Mouse (Mus musculus) lung, embryonic 14.5 days (tissue): ENCODE results near the gene Ms4a4c. TPM values are rescaled to one million over a fixed set of nuclear protein-coding genes. Genes with fewer than 3 reads are reported as not detected.
"Not testable (repeated sequence)": the region's sequence is repeated elsewhere in the genome, so short reads cannot be mapped to it uniquely, and the experiment has no call there.

Source experiments
- ATAC-seq: fragments of 200-750 bp; cut with Nextera tagmentation; 2 replicates; pipeline ENCODE4 v1.8.0; 2017; ENCODE audit warnings: mild to moderate bottlenecking, moderate TSS enrichment, moderate library complexity; ENCODE audit not compliant: insufficient read depth
- DNase-seq: peaks from one replicate; pipeline ENCODE4 v3.0.0-alpha.2; 2015
- H3K27ac ChIP-seq: fragments of 300-500 bp; sonication (generic); 2 replicates; pipeline ENCODE4 v1.5.1; 2014; ENCODE audit warnings: low read depth, mild to moderate bottlenecking, moderate library complexity
- H3K27me3 ChIP-seq: fragments of 300-500 bp; sonication (generic); 2 replicates; pipeline ENCODE4 v1.6.1; 2014; ENCODE audit warnings: low read length, control low read depth; ENCODE audit not compliant: insufficient read depth
- H3K36me3 ChIP-seq: fragments of 300-500 bp; sonication (generic); 2 replicates; pipeline ENCODE4 v1.6.1; 2014; ENCODE audit warnings: control low read depth; ENCODE audit not compliant: insufficient read depth
- H3K4me1 ChIP-seq: fragments of 300-500 bp; sonication (generic); 2 replicates; pipeline ENCODE4 v1.6.1; 2014; ENCODE audit warnings: antibody characterized with exemption, control low read depth; ENCODE audit not compliant: insufficient read depth
- H3K4me2 ChIP-seq: fragments of 300-500 bp; sonication (generic); 2 replicates; pipeline ENCODE4 v1.6.1; 2014; ENCODE audit warnings: mild to moderate bottlenecking
- H3K4me3 ChIP-seq: fragments of 300-500 bp; sonication (generic); 2 replicates; pipeline ENCODE4 v1.5.1; 2014; ENCODE audit warnings: low read depth, low read length
- H3K9ac ChIP-seq: fragments of 300-500 bp; sonication (generic); 2 replicates; pipeline ENCODE4 v1.6.1; 2014
- H3K9me3 ChIP-seq: fragments of 300-500 bp; sonication (generic); 2 replicates; pipeline ENCODE4 v1.6.1; 2016; ENCODE audit warnings: low read depth, low read length, control low read depth
- CTCF ChIP-seq: IDR thresholded peaks from 2 replicates; pipeline ENCODE4 v1.5.1; 2016; ENCODE audit warnings: antibody characterized with exemption, low read depth
- WGBS: fragments of 180-500 bp; shearing (Covaris S2); extraction: QIAGEN DNeasy Blood & Tissue Kit; methylation state at CpG from one replicate; pipeline ENCODE4 v1.1.7; 2014; 5-methylcytosine and 5-hydroxymethylcytosine counted together
- polyA plus RNA-seq: library from polyadenylated mRNA; unstranded; fragments of >200 nt; fragmentation: Nextera tagmentation; extraction: Ambion mirVana; gene quantifications from 2 replicates; pipeline ENCODE4 v1.2.1, GENCODE M21; 2014

Gene Ms4a4c
- polyA plus RNA-seq, 1 experiment from 2014 or later, result 0.63 TPM

- Histone ChIP-seq H3K4me1 (no peaks in the 10 kb centered on the region), H3K27ac (no peak overlapping the region), H3K36me3 (no peaks in the 10 kb centered on the region), H3K27me3 (no peaks in the 10 kb centered on the region), H3K9ac (no peak overlapping the region), H3K4me3 (no peak overlapping the region), H3K4me2 (no peak overlapping the region), H3K9me3 (no peaks in the 10 kb centered on the region)
- no peak for TF ChIP-seq CTCF
- ATAC-seq (no peak), DNase-seq (peak; percentile 5)
- WGBS, result 46% methylated on average over 3 of the region's 3 CpGs
These were observed 11.0 kb downstream of the Ms4a4c start for GRCm38 (mm10) chr19:11415581-11415980.

GRCm38 (mm10) chr19:11418865-11419264 is 14.3 kb downstream of the Ms4a4c start:
- not testable (repeated sequence) for H3K27ac ChIP-seq, H3K4me3 ChIP-seq, H3K4me1 ChIP-seq, H3K9ac ChIP-seq, H3K36me3 ChIP-seq, H3K27me3 ChIP-seq, ATAC-seq, H3K9me3 ChIP-seq, DNase-seq, H3K4me2 ChIP-seq
- WGBS, result 62% methylated on average over 1 of the region's 3 CpGs

GRCm38 (mm10) chr19:11431209-11431608 is 26.6 kb downstream of the Ms4a4c start:
- peak; percentile 0 for DNase-seq
- WGBS, result 79% methylated on average over 1 of the region's 1 CpGs
- not testable (repeated sequence) for ATAC-seq, H3K4me2 ChIP-seq, H3K4me3 ChIP-seq, H3K36me3 ChIP-seq, H3K27me3 ChIP-seq, H3K9ac ChIP-seq, H3K4me1 ChIP-seq, H3K9me3 ChIP-seq, H3K27ac ChIP-seq

GRCm38 (mm10) chr19:11435058-11435834 is 30.7 kb downstream of the Ms4a4c start:
- no peak for TF ChIP-seq CTCF
- H3K4me2 ChIP-seq, result no peak overlapping the region
- H3K27ac ChIP-seq, result no peak overlapping the region
- DNase-seq, result no peak
- H3K36me3 ChIP-seq, result no peaks in the 10 kb centered on the region
- H3K9me3 ChIP-seq, result no peaks in the 10 kb centered on the region
- WGBS, result 85% methylated on average over 4 of the region's 4 CpGs
- no peak overlapping the region for H3K4me3 ChIP-seq
- H3K4me1 ChIP-seq, result no peaks in the 10 kb centered on the region
- no peak overlapping the region for H3K9ac ChIP-seq
- ATAC-seq, result no peak
- H3K27me3 ChIP-seq, result no peaks in the 10 kb centered on the region

- Histone ChIP-seq H3K4me1 (no peaks in the 10 kb centered on the region), H3K4me2 (no peak within 1 kb of the TSS), H3K27me3 (no peaks in the 10 kb centered on the region), H3K36me3 (no peaks in the 10 kb centered on the region), H3K9me3 (no peaks in the 10 kb centered on the region), H3K27ac (no peak within 1 kb of the TSS), H3K9ac (no peak within 1 kb of the TSS), H3K4me3 (no peak within 1 kb of the TSS)
- no peak for TF ChIP-seq CTCF
- DNase-seq (no peak), ATAC-seq (no peak)
These were observed 38.8 kb downstream of the Ms4a4c start, which contains the start of gene Ms4a4b for GRCm38 (mm10) chr19:11443338-11443737. TSS of gene Ms4a4b (plus strand) at chr19:11443553.

- ATAC-seq, result no peak
- 79% methylated on average over 5 of the region's 5 CpGs for WGBS
These were observed 39.4 kb downstream of the Ms4a4c start for GRCm38 (mm10) chr19:11443964-11444363.

GRCm38 (mm10) chr19:11447238-11447637 is 42.7 kb downstream of the Ms4a4c start:
- ATAC-seq (no peak), DNase-seq (no peak)
- Histone ChIP-seq H3K36me3 (no peaks in the 10 kb centered on the region), H3K4me3 (no peak overlapping the region), H3K27me3 (no peaks in the 10 kb centered on the region), H3K9ac (no peak overlapping the region), H3K4me1 (no peaks in the 10 kb centered on the region), H3K27ac (no peak overlapping the region), H3K4me2 (no peak overlapping the region), H3K9me3 (no peaks in the 10 kb centered on the region)
- no peak for TF ChIP-seq CTCF
- WGBS, result 85% methylated on average over 2 of the region's 2 CpGs

More at GRCm38 (mm10) chr19:11443964-11444363, 39.4 kb downstream of the Ms4a4c start:
- no peak overlapping the region for H3K4me2 ChIP-seq
- H3K9ac ChIP-seq, result no peak overlapping the region
- H3K9me3 ChIP-seq, result no peaks in the 10 kb centered on the region
- no peak overlapping the region for H3K4me3 ChIP-seq
- no peak overlapping the region for H3K27ac ChIP-seq
- TF ChIP-seq CTCF, result no peak
- no peaks in the 10 kb centered on the region for H3K27me3 ChIP-seq
- no peak for DNase-seq
- no peaks in the 10 kb centered on the region for H3K36me3 ChIP-seq
- H3K4me1 ChIP-seq, result no peaks in the 10 kb centered on the region

GRCm38 (mm10) chr19:11459041-11459440 is 54.5 kb downstream of the Ms4a4c start:
- not testable (repeated sequence) for DNase-seq, H3K4me1 ChIP-seq, H3K27ac ChIP-seq, H3K9ac ChIP-seq, H3K9me3 ChIP-seq, H3K27me3 ChIP-seq, H3K4me2 ChIP-seq, H3K4me3 ChIP-seq, H3K36me3 ChIP-seq, ATAC-seq
- whole genome bisulfite sequencing, result 72% methylated on average over 2 of the region's 4 CpGs

- not testable (repeated sequence) for H3K4me2 ChIP-seq, H3K36me3 ChIP-seq, H3K9ac ChIP-seq, H3K27ac ChIP-seq, H3K27me3 ChIP-seq, H3K4me1 ChIP-seq, H3K4me3 ChIP-seq, ATAC-seq, DNase-seq, H3K9me3 ChIP-seq
- WGBS, result 47% methylated on average over 1 of the region's 1 CpGs
These were observed 60.2 kb downstream of the Ms4a4c start for GRCm38 (mm10) chr19:11464795-11465194.
